Mouse (Mus musculus): ENCODE data around the gene Tmub1.

DNA sequence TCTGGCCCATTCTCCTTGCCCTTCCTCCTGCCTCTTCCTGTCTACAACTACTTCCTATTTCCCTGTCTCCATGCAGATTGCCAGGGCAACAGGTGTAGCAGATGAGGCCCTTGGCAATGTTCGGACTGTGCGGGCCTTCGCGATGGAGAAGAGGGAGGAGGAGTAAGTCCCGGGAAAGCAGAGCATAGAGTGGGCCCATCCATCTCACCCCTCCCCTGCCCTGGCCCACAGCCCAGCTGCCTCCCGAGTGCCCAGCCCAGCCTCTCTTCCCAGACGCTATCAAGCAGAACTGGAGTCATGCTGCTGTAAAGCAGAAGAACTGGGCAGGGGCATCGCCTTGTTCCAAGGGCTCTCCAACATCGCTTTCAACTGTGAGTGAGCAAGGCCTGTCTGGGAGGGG is 45.7 kb downstream of the Tmub1 start:
- TF ChIP-seq CTCF (IDR thresholded peaks at IDR 0.05; ENCODE audit: extremely low read depth, insufficient read depth, insufficient read length, insufficient replicate concordance) (no peak), POLR2A (IDR thresholded peaks at IDR 0.05; ENCODE audit: low read depth, low read length) (no peak)
